Mouse (Mus musculus) stomach, embryonic 14.5 days (tissue): ENCODE data around the gene Sox1. TPM values are rescaled to one million over a fixed set of nuclear protein-coding genes. Genes with fewer than 3 reads are reported as not detected.
A peak's percentile ranks its signal among the peaks of the same experiment; 100 is the strongest.

Experiments used
- ATAC-seq: fragments of 200-750 bp; cut with Nextera tagmentation; 2 replicates; pipeline ENCODE4 v1.8.0; 2017; ENCODE audit warnings: low read depth, moderate TSS enrichment; ENCODE audit not compliant: insufficient number of reproducible peaks, insufficient read depth, low FRiP score
- H3K27ac ChIP-seq: fragments of 300-500 bp; sonication (generic); 2 replicates; pipeline ENCODE4 v1.5.1; 2014; ENCODE audit warnings: mild to moderate bottlenecking, low read length, moderate library complexity, mixed read lengths
- H3K27me3 ChIP-seq: fragments of 300-500 bp; sonication (generic); 2 replicates; pipeline ENCODE4 v1.6.1; 2014; ENCODE audit warnings: low read length, control low read depth, mixed read lengths; ENCODE audit not compliant: control insufficient read depth, insufficient read depth
- H3K36me3 ChIP-seq: fragments of 300-500 bp; sonication (generic); 2 replicates; pipeline ENCODE4 v1.6.1; 2014; ENCODE audit warnings: mild to moderate bottlenecking, control low read depth, low read length, moderate library complexity, mixed read lengths; ENCODE audit not compliant: control insufficient read depth, insufficient read depth
- H3K4me1 ChIP-seq: fragments of 300-500 bp; sonication (generic); 2 replicates; pipeline ENCODE4 v1.6.1; 2014; ENCODE audit warnings: low read length, control low read depth, mixed read lengths; ENCODE audit not compliant: control insufficient read depth, insufficient read depth
- H3K4me2 ChIP-seq: fragments of 300-500 bp; sonication (generic); replicated peaks from 2 replicates; pipeline ENCODE4 v1.6.1; 2014; ENCODE audit warnings: low read depth, low read length, control low read depth
- H3K4me3 ChIP-seq: fragments of 300-500 bp; sonication (generic); 2 replicates; pipeline ENCODE4 v1.5.1; 2014; ENCODE audit warnings: low read depth, low read length, control low read depth
- H3K9ac ChIP-seq: fragments of 300-500 bp; sonication (generic); replicated peaks from 2 replicates; pipeline ENCODE4 v1.6.1; 2014; ENCODE audit warnings: low read depth, mild to moderate bottlenecking, control low read depth, low read length, moderate library complexity, mixed read lengths
- H3K9me3 ChIP-seq: fragments of 300-500 bp; sonication (generic); 2 replicates; pipeline ENCODE4 v1.6.1; 2016; ENCODE audit warnings: low read depth, low read length, control low read depth; ENCODE audit not compliant: control insufficient read depth
- WGBS: fragments of 180-500 bp; shearing (Covaris S2); extraction: QIAGEN DNeasy Blood & Tissue Kit; methylation state at CpG from one replicate; pipeline ENCODE4 v1.1.7; 2014; 5-methylcytosine and 5-hydroxymethylcytosine counted together
- polyA plus RNA-seq: library from polyadenylated mRNA; unstranded; fragments of >200 nt; fragmentation: Nextera tagmentation; extraction: Ambion mirVana; gene quantifications from 2 replicates; pipeline ENCODE4 v1.2.1, GENCODE M21; 2014

Gene Sox1
- polyA plus RNA-seq, 1 experiment from 2014 or later = not detected

DNA sequence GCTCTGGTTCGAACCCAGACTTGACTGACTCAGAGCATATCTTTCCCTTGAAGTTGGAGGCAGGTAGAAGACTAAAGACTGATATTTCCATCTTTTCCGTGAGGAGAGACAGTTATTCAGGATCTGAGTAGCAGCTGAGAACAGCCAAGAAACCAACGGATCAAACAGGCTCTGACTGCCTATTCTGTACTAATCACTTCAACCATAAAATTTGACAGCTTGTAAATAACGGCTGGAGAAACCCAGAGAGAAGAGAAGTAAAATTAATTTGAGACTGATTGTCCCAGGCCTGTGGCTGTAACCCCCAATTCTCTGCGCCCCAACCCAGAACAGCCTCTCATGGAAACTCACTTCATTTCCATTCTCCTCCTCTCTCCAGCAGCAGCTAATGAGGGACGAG, 26.2 kb upstream of the Sox1 start:
- no peaks in the 10 kb centered on the region for H3K36me3 ChIP-seq
- H3K4me2 ChIP-seq = no peak overlapping the region
- WGBS = 67% methylated on average over 6 of the region's 6 CpGs
- no peaks in the 10 kb centered on the region for H3K27me3 ChIP-seq
- H3K9ac ChIP-seq = no peak overlapping the region
- no peak for ATAC-seq
- H3K27ac ChIP-seq = no peak overlapping the region
- H3K4me1 ChIP-seq = no peaks in the 10 kb centered on the region
- no peak overlapping the region for H3K4me3 ChIP-seq
- no peaks in the 10 kb centered on the region for H3K9me3 ChIP-seq

- H3K9ac ChIP-seq = no peak overlapping the region
- peaks cover 10% of the 10 kb centered on the region; the same call in 1 of the 2 replicates for H3K4me1 ChIP-seq
- peaks cover 43% of the 10 kb centered on the region; the same call in 1 of the 2 replicates for H3K27me3 ChIP-seq
- no peak overlapping the region for H3K4me2 ChIP-seq
- no peak for ATAC-seq
- no peak overlapping the region for H3K27ac ChIP-seq
- no peaks in the 10 kb centered on the region for H3K9me3 ChIP-seq
- no peaks in the 10 kb centered on the region for H3K36me3 ChIP-seq
- WGBS = 67% methylated on average over 3 of the region's 3 CpGs
- no peak overlapping the region for H3K4me3 ChIP-seq
These were observed 14.0 kb upstream of the Sox1 start for GRCm38 (mm10) chr8:12381111-12381510.

GRCm38 (mm10) chr8:12382707-12383561, 12.2 kb upstream of the Sox1 start:
- Histone ChIP-seq H3K27me3 (peaks cover 61% of the 10 kb centered on the region), H3K4me1 (peaks cover 10% of the 10 kb centered on the region; the same call in 1 of the 2 replicates), H3K27ac (no peak overlapping the region), H3K36me3 (no peaks in the 10 kb centered on the region), H3K4me3 (no peak overlapping the region), H3K4me2 (no peak overlapping the region), H3K9me3 (no peaks in the 10 kb centered on the region), H3K9ac (no peak overlapping the region)
- no peak for ATAC-seq
- 4% methylated on average over 21 of the region's 21 CpGs for WGBS

DNA sequence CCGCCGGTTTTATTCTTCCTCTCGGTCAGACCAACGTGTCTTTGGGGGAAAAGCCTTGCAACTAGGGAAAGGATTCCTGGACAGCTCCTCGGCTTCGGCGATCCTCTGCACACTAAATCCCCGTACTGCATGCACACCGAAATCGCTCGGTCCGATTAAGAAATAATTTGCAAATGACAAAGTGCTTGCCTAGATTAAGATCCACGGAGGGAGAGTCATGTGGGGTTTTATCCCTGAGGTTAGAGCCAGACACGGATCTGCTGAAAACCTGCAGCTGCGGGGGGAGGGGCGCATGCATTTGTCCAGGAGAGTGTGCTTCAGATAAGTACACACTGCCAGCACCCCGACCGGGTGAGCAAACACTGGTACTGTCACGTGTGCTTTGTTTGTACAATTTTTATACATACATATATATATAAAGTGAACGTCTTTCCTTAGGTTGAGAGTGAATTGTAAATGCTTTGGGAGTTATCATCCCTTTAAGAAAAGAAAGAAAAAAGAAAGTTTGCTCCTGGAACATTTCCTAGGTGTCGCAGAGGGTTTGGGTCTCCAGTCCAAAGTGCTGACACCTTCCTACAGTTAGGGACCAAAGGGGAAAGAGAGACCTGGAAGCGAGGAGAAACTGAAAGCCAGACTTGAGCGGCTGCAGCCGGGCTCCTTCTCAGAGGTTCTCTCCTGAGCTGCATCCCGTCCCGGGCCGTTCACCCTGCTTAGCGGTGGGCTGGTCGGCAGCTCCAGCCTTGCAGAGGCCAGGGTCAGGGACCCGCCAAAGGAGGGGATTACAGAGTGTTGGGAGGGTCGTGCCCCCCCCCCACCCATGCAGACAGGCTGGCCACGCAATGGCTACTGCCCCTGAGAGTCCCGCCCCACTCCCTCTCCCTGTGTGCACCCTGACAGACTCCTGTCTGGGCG, 10.9 kb upstream of the Sox1 start:
- peaks cover 10% of the 10 kb centered on the region; the same call in 1 of the 2 replicates for H3K4me1 ChIP-seq
- no peak for ATAC-seq

DNA sequence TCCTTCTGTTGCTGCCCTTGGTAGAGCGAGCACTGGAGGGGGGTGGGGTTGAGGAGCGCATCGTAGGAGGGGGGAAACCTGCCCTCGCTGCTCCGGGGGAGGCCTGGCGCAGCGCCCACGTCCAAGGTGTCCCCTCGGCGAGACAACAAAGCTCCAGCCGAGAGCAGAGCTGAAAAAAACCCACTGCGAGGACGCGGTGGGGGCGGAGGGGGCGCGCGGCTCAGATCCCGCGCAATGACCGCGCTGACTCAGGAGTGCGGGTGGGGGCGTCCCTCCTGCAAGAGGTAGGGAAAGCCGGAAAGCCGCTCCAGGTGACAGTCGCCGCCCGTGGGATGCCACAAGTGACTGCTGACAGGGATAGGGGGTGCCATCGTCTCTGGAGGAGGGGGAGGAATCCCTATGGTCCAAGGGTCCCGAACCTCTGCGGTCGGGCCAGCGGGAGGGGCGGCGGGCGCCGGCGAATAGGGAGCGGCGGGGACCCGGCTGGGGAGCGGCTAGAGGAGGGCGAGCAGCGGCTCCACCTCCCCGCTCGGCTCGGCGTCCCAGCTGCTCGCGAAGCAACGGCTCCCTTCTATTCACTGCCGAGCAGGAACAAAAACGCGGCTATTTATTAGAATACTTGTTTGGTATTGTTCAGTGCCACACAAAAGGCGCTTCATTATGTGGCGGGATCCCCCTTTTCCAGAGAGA, 10.0 kb upstream of the Sox1 start:
- under 1% methylated on average over 56 of the region's 57 CpGs for WGBS
- no peak for ATAC-seq
- H3K4me3 ChIP-seq = peak overlapping the region; percentile 22
- no peak overlapping the region for H3K27ac ChIP-seq
- peaks cover 70% of the 10 kb centered on the region for H3K27me3 ChIP-seq
- H3K9ac ChIP-seq = no peak overlapping the region
- H3K36me3 ChIP-seq = no peaks in the 10 kb centered on the region
- no peaks in the 10 kb centered on the region for H3K9me3 ChIP-seq
- H3K4me2 ChIP-seq = peak overlapping the region; percentile 33
- peaks cover 10% of the 10 kb centered on the region; the same call in 1 of the 2 replicates for H3K4me1 ChIP-seq

More for the DNA sequence above, 10.9 kb upstream of the Sox1 start:
- Histone ChIP-seq H3K9ac (no peak overlapping the region), H3K27me3 (peaks cover 72% of the 10 kb centered on the region), H3K4me3 (peak overlapping the region; percentile 22; the same call in 1 of the 2 replicates), H3K9me3 (no peaks in the 10 kb centered on the region), H3K27ac (no peak overlapping the region), H3K4me2 (peak overlapping the region; percentile 33; the same call in 1 of the 2 replicates), H3K36me3 (no peaks in the 10 kb centered on the region)
- under 1% methylated on average over 34 of the region's 34 CpGs for WGBS

DNA sequence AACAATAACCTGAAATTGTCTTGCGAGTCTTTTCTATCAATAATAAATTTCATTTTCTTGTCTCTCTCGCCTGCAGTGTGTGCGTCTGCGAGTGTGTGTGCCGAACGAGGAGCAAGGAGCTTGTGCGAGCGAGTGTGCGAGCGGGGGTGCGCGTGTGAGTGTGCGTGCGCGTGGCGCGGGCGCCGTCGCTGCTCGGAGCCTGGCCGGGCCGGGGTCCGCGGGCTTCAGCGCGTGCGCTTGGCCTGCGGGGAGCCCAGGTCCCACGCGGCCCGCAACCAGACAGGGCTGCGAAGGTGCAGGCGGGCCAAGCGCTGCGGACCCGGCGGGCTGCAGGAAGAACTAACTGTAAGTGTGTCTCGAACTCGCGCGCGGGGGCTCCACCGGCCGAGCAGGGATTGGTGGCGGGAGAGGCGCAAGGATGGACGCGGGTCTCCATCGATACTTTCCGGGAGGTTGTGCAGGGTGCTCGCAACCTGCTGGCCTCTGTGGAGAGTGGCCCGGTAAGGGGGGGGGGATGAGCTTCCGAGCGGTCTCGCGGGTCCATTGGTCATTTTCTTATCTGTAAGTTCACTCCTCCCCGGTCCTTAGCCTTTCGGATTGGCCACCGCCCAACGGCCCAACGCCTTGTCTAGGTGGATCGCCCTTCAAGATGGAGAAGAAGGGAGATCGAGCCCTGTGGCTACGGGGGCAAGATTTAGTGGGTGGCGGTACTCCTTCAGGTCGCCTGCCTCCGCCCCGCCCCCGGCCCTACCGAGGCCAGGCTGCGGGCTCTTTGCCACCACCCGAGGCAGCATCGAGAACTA, 9.2 kb upstream of the Sox1 start:
- H3K9me3 ChIP-seq = no peaks in the 10 kb centered on the region
- H3K4me2 ChIP-seq = peak overlapping the region; percentile 33
- peaks cover 10% of the 10 kb centered on the region; the same call in 1 of the 2 replicates for H3K4me1 ChIP-seq
- peak overlapping the region; percentile 22; the same call in 1 of the 2 replicates for H3K4me3 ChIP-seq
- no peak overlapping the region for H3K9ac ChIP-seq
- peaks cover 74% of the 10 kb centered on the region for H3K27me3 ChIP-seq
- no peak overlapping the region for H3K27ac ChIP-seq
- no peaks in the 10 kb centered on the region for H3K36me3 ChIP-seq
- under 1% methylated on average over 74 of the region's 74 CpGs for WGBS
- no peak for ATAC-seq

DNA sequence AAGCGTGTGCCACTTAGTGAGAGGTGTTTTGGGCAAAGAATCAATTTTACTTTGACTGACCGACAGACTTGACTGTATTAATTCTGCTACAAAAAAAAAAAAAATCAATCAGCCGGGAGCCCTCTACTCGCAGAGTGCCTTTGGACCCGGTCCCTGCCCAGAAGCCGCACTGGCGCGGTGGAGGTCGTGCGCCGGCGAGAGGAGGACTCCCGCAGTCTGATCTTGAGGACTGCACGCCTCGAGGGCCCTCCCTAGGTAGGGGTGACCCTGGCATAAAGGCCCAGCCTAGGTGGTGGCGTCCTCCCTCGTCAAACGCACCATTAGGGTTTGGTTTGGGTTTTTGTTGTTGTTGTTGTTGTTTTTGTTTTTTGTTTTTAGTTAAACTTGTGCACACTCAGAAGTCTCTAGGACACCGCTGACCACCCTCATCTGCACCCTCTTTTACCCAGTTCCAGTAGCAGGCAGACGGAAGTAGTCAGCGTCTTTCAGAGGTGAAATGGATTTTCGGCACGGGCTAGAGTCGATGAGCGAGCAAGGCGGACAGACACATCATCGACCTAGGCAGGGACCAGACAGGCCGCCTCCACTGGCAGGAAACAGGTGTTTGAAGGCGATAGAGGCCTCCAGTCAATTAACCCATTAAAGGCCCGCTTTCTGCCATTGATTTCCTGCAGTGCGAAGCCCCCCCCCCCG, 8.4 kb upstream of the Sox1 start:
- H3K4me3 ChIP-seq = no peak overlapping the region
- H3K4me2 ChIP-seq = no peak overlapping the region
- H3K36me3 ChIP-seq = no peaks in the 10 kb centered on the region
- peaks cover 10% of the 10 kb centered on the region; the same call in 1 of the 2 replicates for H3K4me1 ChIP-seq
- no peak overlapping the region for H3K9ac ChIP-seq
- no peaks in the 10 kb centered on the region for H3K9me3 ChIP-seq
- WGBS = 2% methylated on average over 32 of the region's 32 CpGs
- no peak for ATAC-seq
- peaks cover 74% of the 10 kb centered on the region for H3K27me3 ChIP-seq
- no peak overlapping the region for H3K27ac ChIP-seq
